Mouse (Mus musculus) hindbrain, embryonic 13.5 days (tissue): ENCODE results near the gene Hmx1. TPM values are rescaled to one million over a fixed set of nuclear protein-coding genes. Genes with fewer than 3 reads are reported as not detected.

Experiments
- ATAC-seq: fragments of 200-750 bp; cut with Nextera tagmentation; 2 replicates; pipeline ENCODE4 v1.8.0; 2017; ENCODE audit warnings: moderate TSS enrichment; ENCODE audit not compliant: low FRiP score
- H3K27ac ChIP-seq: fragments of 300-500 bp; sonication (generic); 2 replicates; pipeline ENCODE4 v1.5.1; 2015; ENCODE audit warnings: inconsistent platforms, mild to moderate bottlenecking, moderate library complexity
- H3K27me3 ChIP-seq: fragments of 300-500 bp; sonication (generic); 2 replicates; pipeline ENCODE4 v1.6.1; 2015; ENCODE audit warnings: mild to moderate bottlenecking, inconsistent platforms
- H3K36me3 ChIP-seq: fragments of 300-500 bp; sonication (generic); 2 replicates; pipeline ENCODE4 v1.6.1; 2015; ENCODE audit warnings: mild to moderate bottlenecking, inconsistent platforms
- H3K4me1 ChIP-seq: fragments of 300-500 bp; sonication (generic); replicated peaks from 2 replicates; pipeline ENCODE4 v1.6.1; 2015; ENCODE audit warnings: inconsistent platforms
- H3K4me2 ChIP-seq: fragments of 300-500 bp; sonication (generic); 2 replicates; pipeline ENCODE4 v1.6.1; 2015; ENCODE audit warnings: inconsistent platforms, mild to moderate bottlenecking, moderate library complexity
- H3K4me3 ChIP-seq: fragments of 300-500 bp; sonication (generic); 2 replicates; pipeline ENCODE4 v1.5.1; 2015; ENCODE audit warnings: mild to moderate bottlenecking, inconsistent platforms
- H3K9ac ChIP-seq: fragments of 300-500 bp; sonication (generic); 2 replicates; pipeline ENCODE4 v1.6.1; 2015; ENCODE audit warnings: mild to moderate bottlenecking, inconsistent platforms
- H3K9me3 ChIP-seq: fragments of 300-500 bp; sonication (generic); 2 replicates; pipeline ENCODE4 v1.6.1; 2016; ENCODE audit warnings: inconsistent platforms
- WGBS: fragments of 180-500 bp; shearing (Covaris S2); methylation state at CpG from one replicate; pipeline ENCODE4 v1.1.7; 2015; 5-methylcytosine and 5-hydroxymethylcytosine counted together
- polyA plus RNA-seq: library from polyadenylated mRNA; unstranded; fragments of >200 nt; fragmentation: Nextera tagmentation; extraction: Ambion mirVana; gene quantifications from 2 replicates; pipeline ENCODE4 v1.2.1, GENCODE M21; 2015

The Hmx1 gene
- 0.54 and 1.5 TPM in 2 replicates for polyA plus RNA-seq

DNA sequence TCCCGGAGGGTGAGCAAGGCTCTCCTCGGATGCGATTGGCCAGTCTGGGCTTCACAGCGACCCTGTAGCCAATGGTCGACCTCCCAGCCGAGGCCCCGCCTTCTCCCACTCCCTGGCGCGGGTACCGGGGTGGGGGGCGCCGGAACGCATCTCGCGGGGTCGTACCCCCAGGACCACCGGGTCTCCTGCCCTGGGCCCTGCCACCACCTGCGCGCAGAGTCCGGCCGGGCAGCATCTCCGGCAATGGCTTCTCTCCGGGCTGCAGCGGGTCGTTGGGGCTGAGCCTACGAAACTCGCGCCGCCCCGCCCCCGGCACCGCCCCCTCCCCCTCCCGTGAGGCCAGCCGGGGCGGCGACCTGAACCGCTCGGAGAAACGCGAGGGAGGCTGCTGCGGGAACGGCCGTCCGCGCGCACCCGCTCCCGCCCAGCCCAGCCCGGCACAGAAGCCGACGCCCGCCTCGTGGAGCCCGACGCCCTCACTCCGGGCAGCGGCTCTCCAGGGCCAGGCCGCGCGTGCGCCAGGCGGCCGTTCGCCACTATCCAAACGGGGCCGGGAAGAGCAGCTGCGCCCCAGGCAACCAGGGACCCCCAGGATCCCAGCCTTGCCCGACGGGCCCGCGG, at the start of gene Hmx1:
Gene Hmx1 (plus strand): TSS at position 618 of the 621 bp plus-strand sequence.
- Histone ChIP-seq H3K4me1 (peaks cover 27% of the 10 kb centered on the region), H3K27ac (no peak within 1 kb of the TSS), H3K36me3 (no peaks in the 10 kb centered on the region), H3K9me3 (no peaks in the 10 kb centered on the region), H3K27me3 (peaks cover 100% of the 10 kb centered on the region), H3K9ac (no peak within 1 kb of the TSS), H3K4me3 (peak within 1 kb of the TSS; percentile 39), H3K4me2 (peak within 1 kb of the TSS; percentile 56)
- WGBS: under 1% methylated on average over 69 of the region's 71 CpGs
- peak; percentile 87 for ATAC-seq

- Histone ChIP-seq H3K4me3 (no peak overlapping the region), H3K9me3 (no peaks in the 10 kb centered on the region), H3K9ac (no peak overlapping the region), H3K36me3 (no peaks in the 10 kb centered on the region), H3K4me1 (no peaks in the 10 kb centered on the region), H3K4me2 (no peak overlapping the region), H3K27me3 (peaks cover 12% of the 10 kb centered on the region; the same call in 1 of the 2 replicates), H3K27ac (no peak overlapping the region)
- WGBS: 79% methylated on average over 3 of the region's 3 CpGs
- ATAC-seq: no peak
Observed at GRCm38 (mm10) chr5:35345084-35345483, 43.8 kb upstream of the Hmx1 start.

- WGBS: 21% methylated on average over 3 of the region's 3 CpGs
- Histone ChIP-seq H3K4me2 (no peak overlapping the region), H3K27me3 (peaks cover 15% of the 10 kb centered on the region; the same call in 1 of the 2 replicates), H3K9me3 (no peaks in the 10 kb centered on the region), H3K27ac (no peak overlapping the region), H3K9ac (0 out of 2 replicates have a peak overlapping the region, but pooled peaks have one; percentile 19), H3K4me3 (no peak overlapping the region), H3K36me3 (no peaks in the 10 kb centered on the region), H3K4me1 (no peaks in the 10 kb centered on the region)
- peak; percentile 66; the same call in 1 of the 2 replicates for ATAC-seq
Observed at GRCm38 (mm10) chr5:35348794-35349193, 40.1 kb upstream of the Hmx1 start.

- WGBS: 62% methylated on average over 9 of the region's 9 CpGs
Observed at GRCm38 (mm10) chr5:35357544-35358440, 31.1 kb upstream of the Hmx1 start.

GRCm38 (mm10) chr5:35361570-35362284, 27.2 kb upstream of the Hmx1 start:
- H3K4me2 ChIP-seq: no peak overlapping the region
- H3K27ac ChIP-seq: no peak overlapping the region
- WGBS: 51% methylated on average over 8 of the region's 8 CpGs
- peak; percentile 69 for ATAC-seq
- no peaks in the 10 kb centered on the region for H3K36me3 ChIP-seq
- H3K4me3 ChIP-seq: no peak overlapping the region
- H3K9ac ChIP-seq: no peak overlapping the region
- H3K9me3 ChIP-seq: no peaks in the 10 kb centered on the region
- H3K27me3 ChIP-seq: peaks cover 16% of the 10 kb centered on the region; the same call in 1 of the 2 replicates
- H3K4me1 ChIP-seq: no peaks in the 10 kb centered on the region

More at GRCm38 (mm10) chr5:35357544-35358440, 31.1 kb upstream of the Hmx1 start:
- ATAC-seq: no peak
- Histone ChIP-seq H3K36me3 (no peaks in the 10 kb centered on the region), H3K4me3 (no peak overlapping the region), H3K9me3 (no peaks in the 10 kb centered on the region), H3K27me3 (0 out of 2 replicates have a peak, but pooled peaks cover 2% of the 10 kb centered on the region), H3K9ac (no peak overlapping the region), H3K4me2 (no peak overlapping the region), H3K4me1 (no peaks in the 10 kb centered on the region), H3K27ac (no peak overlapping the region)

DNA sequence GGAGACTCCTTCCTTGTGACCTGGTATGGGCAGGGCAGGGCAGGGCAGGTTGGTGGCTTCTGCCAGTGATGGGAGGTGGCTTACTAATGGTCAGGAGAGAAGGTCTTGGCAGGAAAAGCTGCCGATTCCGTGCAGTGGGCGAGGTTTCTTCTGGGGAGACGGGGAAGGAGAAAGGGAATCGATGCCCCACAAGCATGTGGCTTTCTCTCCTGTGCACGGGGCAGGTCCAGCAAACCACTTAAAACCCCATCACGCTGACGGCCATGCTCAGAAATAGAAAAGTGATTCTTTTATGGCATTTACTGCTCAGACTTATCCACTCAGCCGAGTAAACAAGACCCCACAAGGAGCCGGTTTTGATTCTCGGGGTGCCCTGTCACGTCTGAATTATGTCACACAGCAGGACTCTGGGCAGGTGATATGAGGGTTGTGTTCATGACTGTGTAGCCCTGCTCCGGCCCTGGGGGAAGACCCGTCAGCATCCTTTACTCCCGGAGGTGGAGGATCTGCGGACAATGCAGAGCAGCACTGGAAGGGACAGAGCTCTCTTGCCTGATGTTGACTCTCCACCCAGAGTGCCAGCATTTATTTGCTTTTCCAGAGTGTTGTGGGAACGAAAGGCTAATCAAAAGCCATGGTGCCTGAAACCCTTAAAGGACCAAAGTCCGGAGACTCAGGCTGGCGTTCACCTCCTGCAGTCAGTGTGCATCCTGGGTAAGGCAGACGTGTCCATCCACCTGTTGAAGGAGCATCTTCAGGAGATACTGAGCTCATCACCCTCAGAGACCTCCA, 22.5 kb upstream of the Hmx1 start:
- Histone ChIP-seq H3K9me3 (no peaks in the 10 kb centered on the region), H3K9ac (no peak overlapping the region), H3K36me3 (no peaks in the 10 kb centered on the region), H3K27me3 (peaks cover 27% of the 10 kb centered on the region; the same call in 1 of the 2 replicates), H3K27ac (no peak overlapping the region), H3K4me2 (no peak overlapping the region), H3K4me3 (no peak overlapping the region), H3K4me1 (no peaks in the 10 kb centered on the region)
- WGBS: 76% methylated on average over 20 of the region's 20 CpGs
- no peak for ATAC-seq

DNA sequence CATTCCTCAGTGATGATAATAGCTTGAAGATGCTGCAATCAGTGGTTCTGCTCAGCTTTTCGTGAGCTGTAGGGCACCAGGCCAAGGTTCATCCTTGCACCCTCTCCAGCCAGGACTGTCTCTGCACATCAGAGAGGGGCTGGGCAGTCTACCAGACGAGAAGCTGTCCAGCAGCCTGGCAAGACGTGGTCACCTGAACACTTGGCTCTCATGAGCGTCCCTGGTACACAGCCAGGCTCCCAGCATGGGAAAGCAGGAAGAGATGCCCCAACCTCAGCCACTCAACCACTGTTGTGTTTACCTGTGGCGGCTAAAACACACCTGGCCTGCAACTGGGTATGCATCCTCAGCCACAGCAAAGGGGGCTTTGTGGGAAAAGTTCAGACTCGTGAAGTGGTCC, 20.0 kb upstream of the Hmx1 start:
- H3K27ac ChIP-seq: no peak overlapping the region
- 81% methylated on average over 6 of the region's 6 CpGs for WGBS
- no peak for ATAC-seq
- no peak overlapping the region for H3K4me2 ChIP-seq
- H3K4me3 ChIP-seq: no peak overlapping the region
- no peak overlapping the region for H3K9ac ChIP-seq
- H3K4me1 ChIP-seq: no peaks in the 10 kb centered on the region
- peaks cover 32% of the 10 kb centered on the region; the same call in 1 of the 2 replicates for H3K27me3 ChIP-seq
- H3K9me3 ChIP-seq: no peaks in the 10 kb centered on the region
- no peaks in the 10 kb centered on the region for H3K36me3 ChIP-seq

DNA sequence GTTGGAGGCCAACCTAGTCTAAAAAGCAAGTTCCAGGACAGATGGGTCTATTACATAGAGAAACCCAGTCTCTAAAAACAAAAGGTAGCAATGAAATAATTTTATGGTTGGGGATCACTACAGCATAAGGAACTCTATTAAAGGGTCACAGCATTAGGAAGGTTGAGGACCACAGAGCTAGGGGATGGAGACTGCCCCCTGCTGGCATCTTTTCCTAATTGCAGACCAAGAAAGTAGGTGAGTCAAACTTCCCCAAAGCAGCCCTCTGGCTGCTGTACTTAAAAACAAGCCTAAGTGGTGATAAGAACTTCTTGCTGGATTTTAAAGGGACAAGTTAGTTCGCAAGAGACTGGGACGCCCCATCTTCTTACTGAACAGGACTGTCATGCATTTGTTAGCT, 9.8 kb upstream of the Hmx1 start:
- Histone ChIP-seq H3K9me3 (no peaks in the 10 kb centered on the region), H3K4me1 (no peaks in the 10 kb centered on the region), H3K4me2 (no peak overlapping the region), H3K9ac (no peak overlapping the region), H3K36me3 (no peaks in the 10 kb centered on the region), H3K4me3 (no peak overlapping the region), H3K27ac (no peak overlapping the region), H3K27me3 (peaks cover 94% of the 10 kb centered on the region)
- no peak for ATAC-seq
- WGBS: 50% methylated on average over 2 of the region's 2 CpGs

GRCm38 (mm10) chr5:35379815-35380214, 9.1 kb upstream of the Hmx1 start:
- no peaks in the 10 kb centered on the region for H3K9me3 ChIP-seq
- under 1% methylated on average over 4 of the region's 4 CpGs for WGBS
- no peak overlapping the region for H3K4me2 ChIP-seq
- no peak overlapping the region for H3K4me3 ChIP-seq
- H3K27ac ChIP-seq: no peak overlapping the region
- ATAC-seq: no peak
- peaks cover 98% of the 10 kb centered on the region for H3K27me3 ChIP-seq
- no peaks in the 10 kb centered on the region for H3K4me1 ChIP-seq
- H3K36me3 ChIP-seq: no peaks in the 10 kb centered on the region
- H3K9ac ChIP-seq: no peak overlapping the region

GRCm38 (mm10) chr5:35387834-35388490, 946 bp upstream of the Hmx1 start:
- no peak for ATAC-seq
- WGBS: 2% methylated on average over 38 of the region's 38 CpGs
- Histone ChIP-seq H3K27me3 (peaks cover 100% of the 10 kb centered on the region), H3K9me3 (no peaks in the 10 kb centered on the region), H3K36me3 (no peaks in the 10 kb centered on the region), H3K4me3 (peak overlapping the region; percentile 39), H3K27ac (no peak overlapping the region), H3K4me2 (peak overlapping the region; percentile 56), H3K4me1 (peaks cover 27% of the 10 kb centered on the region), H3K9ac (no peak overlapping the region)

GRCm38 (mm10) chr5:35389441-35389840, 533 bp downstream of the Hmx1 start:
- H3K27me3 ChIP-seq: peaks cover 100% of the 10 kb centered on the region
- 2% methylated on average over 11 of the region's 11 CpGs for WGBS
- H3K4me3 ChIP-seq: peak overlapping the region; percentile 39; the same call in 1 of the 2 replicates
- H3K36me3 ChIP-seq: no peaks in the 10 kb centered on the region
- H3K27ac ChIP-seq: no peak overlapping the region
- no peak for ATAC-seq
- H3K4me1 ChIP-seq: peaks cover 27% of the 10 kb centered on the region
- H3K9me3 ChIP-seq: no peaks in the 10 kb centered on the region
- peak overlapping the region; percentile 56; the same call in 1 of the 2 replicates for H3K4me2 ChIP-seq
- H3K9ac ChIP-seq: no peak overlapping the region
